Mouse (Mus musculus) lung, embryonic 16.5 days (tissue): ENCODE measurements at regions not wholly inside any gene's neighbourhood (a gene's known extent, or its start where the extent isn't known, plus 50 kb on each side); places are given as distances from the start of the nearest gene placed in this dataset.

Source experiments
- ATAC-seq: fragments of 200-750 bp; cut with Nextera tagmentation; 2 replicates; pipeline ENCODE4 v1.8.0; 2017; ENCODE audit warnings: low read depth, mild to moderate bottlenecking, moderate library complexity
- H3K27ac ChIP-seq: fragments of 300-500 bp; sonication (generic); 2 replicates; pipeline ENCODE4 v1.5.1; 2014; ENCODE audit warnings: mild to moderate bottlenecking, control low read depth, low read length
- H3K27me3 ChIP-seq: fragments of 300-500 bp; sonication (generic); 2 replicates; pipeline ENCODE4 v1.6.1; 2014; ENCODE audit warnings: low read depth, low read length, mixed read lengths; ENCODE audit not compliant: control insufficient read depth, insufficient read depth
- H3K36me3 ChIP-seq: fragments of 300-500 bp; sonication (generic); 2 replicates; pipeline ENCODE4 v1.6.1; 2014; ENCODE audit warnings: low read length; ENCODE audit not compliant: control insufficient read depth, insufficient read depth
- H3K4me1 ChIP-seq: fragments of 300-500 bp; sonication (generic); replicated peaks from 2 replicates; pipeline ENCODE4 v1.6.1; 2014; ENCODE audit warnings: low read length, mixed read lengths; ENCODE audit not compliant: control insufficient read depth, insufficient read depth
- H3K4me2 ChIP-seq: fragments of 300-500 bp; sonication (generic); 2 replicates; pipeline ENCODE4 v1.6.1; 2014; ENCODE audit warnings: low read depth, low read length, control low read depth
- H3K4me3 ChIP-seq: fragments of 300-500 bp; sonication (generic); 2 replicates; pipeline ENCODE4 v1.5.1; 2014; ENCODE audit warnings: mild to moderate bottlenecking, low read length, control low read depth
- H3K9ac ChIP-seq: fragments of 300-500 bp; sonication (generic); 2 replicates; pipeline ENCODE4 v1.6.1; 2014; ENCODE audit warnings: low read length, control low read depth
- H3K9me3 ChIP-seq: fragments of 300-500 bp; sonication (generic); 2 replicates; pipeline ENCODE4 v1.6.1; 2016; ENCODE audit warnings: low read length; ENCODE audit not compliant: control insufficient read depth
- WGBS: fragments of 180-500 bp; shearing (Covaris S2); extraction: QIAGEN DNeasy Blood & Tissue Kit; methylation state at CpG from one replicate; pipeline ENCODE4 v1.1.7; 2014; 5-methylcytosine and 5-hydroxymethylcytosine counted together

DNA sequence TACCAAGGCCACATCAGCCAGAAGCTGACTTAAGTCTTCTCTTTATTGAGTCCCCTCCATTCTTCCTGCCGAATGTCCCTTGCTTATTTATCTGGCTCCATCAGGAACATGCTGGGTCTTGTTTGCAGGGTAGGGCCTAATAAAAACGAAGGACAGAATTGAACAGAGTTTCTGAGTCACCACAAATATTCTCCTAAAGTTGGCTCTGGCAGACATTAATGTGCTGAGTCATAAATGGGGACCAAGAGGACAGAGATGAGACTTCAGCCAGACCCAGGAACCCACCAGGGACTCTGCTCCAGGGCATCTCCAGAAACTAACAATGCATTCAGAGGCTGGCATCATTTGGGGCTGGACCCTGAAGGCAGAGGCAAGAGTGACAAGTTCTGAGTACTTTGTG lies 143.4 kb upstream of the Nectin1 start:
- H3K27ac ChIP-seq = no peak overlapping the region
- no peaks in the 10 kb centered on the region for H3K4me1 ChIP-seq
- H3K4me2 ChIP-seq = no peak overlapping the region
- H3K4me3 ChIP-seq = no peak overlapping the region
- no peaks in the 10 kb centered on the region for H3K36me3 ChIP-seq
- ATAC-seq = no peak
- H3K27me3 ChIP-seq = no peaks in the 10 kb centered on the region
- H3K9me3 ChIP-seq = no peaks in the 10 kb centered on the region
- no peak overlapping the region for H3K9ac ChIP-seq
- WGBS = 54% methylated on average over 2 of the region's 2 CpGs

GRCm38 (mm10) chr9:43617632-43618031 lies 126.2 kb upstream of the Nectin1 start:
- Histone ChIP-seq H3K9ac (no peak overlapping the region), H3K27me3 (no peaks in the 10 kb centered on the region), H3K36me3 (no peaks in the 10 kb centered on the region), H3K4me1 (no peaks in the 10 kb centered on the region), H3K4me3 (no peak overlapping the region), H3K27ac (no peak overlapping the region), H3K4me2 (no peak overlapping the region), H3K9me3 (no peaks in the 10 kb centered on the region)
- WGBS = 7% methylated on average over 12 of the region's 12 CpGs
- ATAC-seq = no peak

DNA sequence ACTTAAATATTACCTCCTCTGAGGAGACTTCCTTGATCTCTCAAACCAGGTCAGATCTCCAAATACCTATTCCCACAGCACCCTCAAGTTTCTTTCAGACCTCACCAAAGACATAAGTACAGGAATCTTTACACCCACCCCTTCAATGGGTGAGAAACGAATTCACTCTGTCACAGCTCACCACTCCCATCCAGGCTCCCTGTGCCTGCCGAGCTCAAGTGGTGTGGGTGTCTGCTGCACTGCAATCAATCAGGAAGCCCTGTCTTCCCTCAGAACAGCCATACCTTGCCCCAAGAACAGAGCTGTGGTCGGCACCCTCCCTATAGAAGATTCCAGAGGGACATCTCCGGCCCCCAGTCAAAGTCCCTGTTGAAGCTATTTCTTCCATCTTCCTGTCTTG lies 116.2 kb upstream of the Nectin1 start:
- Histone ChIP-seq H3K4me2 (no peak overlapping the region), H3K4me1 (no peaks in the 10 kb centered on the region), H3K27ac (no peak overlapping the region), H3K27me3 (no peaks in the 10 kb centered on the region), H3K9me3 (no peaks in the 10 kb centered on the region), H3K9ac (no peak overlapping the region), H3K4me3 (no peak overlapping the region), H3K36me3 (no peaks in the 10 kb centered on the region)
- no peak for ATAC-seq
- WGBS = 42% methylated on average over 4 of the region's 4 CpGs

GRCm38 (mm10) chr9:43628786-43629185 lies 115.0 kb upstream of the Nectin1 start:
- H3K4me3 ChIP-seq = no peak overlapping the region
- no peaks in the 10 kb centered on the region for H3K9me3 ChIP-seq

GRCm38 (mm10) chr9:43636372-43636965 lies 107.3 kb upstream of the Nectin1 start:
- H3K27me3 ChIP-seq = no peaks in the 10 kb centered on the region
- WGBS = 74% methylated on average over 11 of the region's 11 CpGs

More at GRCm38 (mm10) chr9:43628786-43629185, 115.0 kb upstream of the Nectin1 start:
- Histone ChIP-seq H3K27ac (no peak overlapping the region), H3K4me1 (no peaks in the 10 kb centered on the region), H3K4me2 (no peak overlapping the region), H3K36me3 (no peaks in the 10 kb centered on the region), H3K9ac (no peak overlapping the region), H3K27me3 (no peaks in the 10 kb centered on the region)
- no peak for ATAC-seq
- 30% methylated on average over 11 of the region's 11 CpGs for WGBS

GRCm38 (mm10) chr9:43658186-43658585 lies 85.6 kb upstream of the Nectin1 start:
- H3K4me1 ChIP-seq = no peaks in the 10 kb centered on the region
- WGBS = 58% methylated on average over 3 of the region's 3 CpGs
- H3K27me3 ChIP-seq = no peaks in the 10 kb centered on the region
- no peaks in the 10 kb centered on the region for H3K9me3 ChIP-seq
- no peak overlapping the region for H3K4me2 ChIP-seq
- H3K27ac ChIP-seq = no peak overlapping the region
- H3K36me3 ChIP-seq = no peaks in the 10 kb centered on the region
- ATAC-seq = no peak
- H3K9ac ChIP-seq = no peak overlapping the region
- H3K4me3 ChIP-seq = no peak overlapping the region

More at GRCm38 (mm10) chr9:43636372-43636965, 107.3 kb upstream of the Nectin1 start:
- ATAC-seq = no peak
- no peak overlapping the region for H3K9ac ChIP-seq
- no peak overlapping the region for H3K27ac ChIP-seq
- no peaks in the 10 kb centered on the region for H3K4me1 ChIP-seq
- H3K36me3 ChIP-seq = no peaks in the 10 kb centered on the region
- no peak overlapping the region for H3K4me2 ChIP-seq
- no peaks in the 10 kb centered on the region for H3K9me3 ChIP-seq
- H3K4me3 ChIP-seq = no peak overlapping the region

- no peaks in the 10 kb centered on the region for H3K4me1 ChIP-seq
- H3K9ac ChIP-seq = no peak overlapping the region
- no peak for ATAC-seq
- H3K27me3 ChIP-seq = no peaks in the 10 kb centered on the region
- H3K27ac ChIP-seq = no peak overlapping the region
- no peak overlapping the region for H3K4me2 ChIP-seq
- 54% methylated on average over 6 of the region's 6 CpGs for WGBS
- no peaks in the 10 kb centered on the region for H3K36me3 ChIP-seq
- H3K9me3 ChIP-seq = no peaks in the 10 kb centered on the region
- H3K4me3 ChIP-seq = no peak overlapping the region
Observed at GRCm38 (mm10) chr9:43659237-43659636, 84.5 kb upstream of the Nectin1 start.

GRCm38 (mm10) chr9:43660151-43660550 lies 83.6 kb upstream of the Nectin1 start:
- Histone ChIP-seq H3K4me3 (no peak overlapping the region), H3K27me3 (no peaks in the 10 kb centered on the region), H3K27ac (no peak overlapping the region), H3K36me3 (no peaks in the 10 kb centered on the region), H3K4me1 (no peaks in the 10 kb centered on the region), H3K9me3 (no peaks in the 10 kb centered on the region), H3K9ac (no peak overlapping the region), H3K4me2 (no peak overlapping the region)
- ATAC-seq = no peak
- WGBS = 65% methylated on average over 5 of the region's 5 CpGs

GRCm38 (mm10) chr9:43660896-43661563 lies 82.8 kb upstream of the Nectin1 start:
- H3K36me3 ChIP-seq = no peaks in the 10 kb centered on the region
- ATAC-seq = no peak
- no peak overlapping the region for H3K4me3 ChIP-seq
- H3K4me2 ChIP-seq = no peak overlapping the region
- 42% methylated on average over 11 of the region's 11 CpGs for WGBS
- no peaks in the 10 kb centered on the region for H3K27me3 ChIP-seq
- no peak overlapping the region for H3K27ac ChIP-seq
- H3K9ac ChIP-seq = no peak overlapping the region
- no peaks in the 10 kb centered on the region for H3K9me3 ChIP-seq
- no peaks in the 10 kb centered on the region for H3K4me1 ChIP-seq
